Mouse (Mus musculus) forebrain, embryonic 12.5 days (tissue): ENCODE data around the gene Nutm2. TPM values are rescaled to one million over a fixed set of nuclear protein-coding genes. Genes with fewer than 3 reads are reported as not detected.
"Not testable (repeated sequence)": the region's sequence is repeated elsewhere in the genome, so short reads cannot be mapped to it uniquely, and the experiment has no call there.

ENCODE experiments used
- ATAC-seq: fragments of 200-750 bp; cut with Nextera tagmentation; 2 replicates; pipeline ENCODE4 v1.8.0; 2017; ENCODE audit warnings: moderate TSS enrichment; ENCODE audit not compliant: low FRiP score
- H3K27ac ChIP-seq: fragments of 300-500 bp; sonication (generic); 2 replicates; pipeline ENCODE4 v1.5.1; 2016; ENCODE audit warnings: mild to moderate bottlenecking
- H3K27me3 ChIP-seq: fragments of 300-500 bp; sonication (generic); 2 replicates; pipeline ENCODE4 v1.6.1; 2016; ENCODE audit warnings: mild to moderate bottlenecking
- H3K36me3 ChIP-seq: fragments of 300-500 bp; sonication (generic); replicated peaks from 2 replicates; pipeline ENCODE4 v1.6.1; 2016; ENCODE audit warnings: mild to moderate bottlenecking
- H3K4me1 ChIP-seq: fragments of 300-500 bp; sonication (generic); 2 replicates; pipeline ENCODE4 v1.6.1; 2016
- H3K4me2 ChIP-seq: fragments of 300-500 bp; sonication (generic); 2 replicates; pipeline ENCODE4 v1.6.1; 2016; ENCODE audit warnings: mild to moderate bottlenecking, moderate library complexity
- H3K4me3 ChIP-seq: fragments of 300-500 bp; sonication (generic); replicated peaks from 2 replicates; pipeline ENCODE4 v1.5.1; 2016; ENCODE audit warnings: mild to moderate bottlenecking
- H3K9ac ChIP-seq: fragments of 300-500 bp; sonication (generic); 2 replicates; pipeline ENCODE4 v1.6.1; 2016; ENCODE audit warnings: mild to moderate bottlenecking
- H3K9me3 ChIP-seq: fragments of 300-500 bp; sonication (generic); 2 replicates; pipeline ENCODE4 v1.6.1; 2016
- WGBS: fragments of 180-500 bp; shearing (Covaris S2); methylation state at CpG from one replicate; pipeline ENCODE4 v1.1.7; 2016; 5-methylcytosine and 5-hydroxymethylcytosine counted together
- polyA plus RNA-seq: library from polyadenylated mRNA; unstranded; fragments of >200 nt; fragmentation: Nextera tagmentation; extraction: Ambion mirVana; gene quantifications from 2 replicates; pipeline ENCODE4 v1.2.1, GENCODE M21; 2016

Nutm2 gene
- not detected in 2 replicates for polyA plus RNA-seq

DNA sequence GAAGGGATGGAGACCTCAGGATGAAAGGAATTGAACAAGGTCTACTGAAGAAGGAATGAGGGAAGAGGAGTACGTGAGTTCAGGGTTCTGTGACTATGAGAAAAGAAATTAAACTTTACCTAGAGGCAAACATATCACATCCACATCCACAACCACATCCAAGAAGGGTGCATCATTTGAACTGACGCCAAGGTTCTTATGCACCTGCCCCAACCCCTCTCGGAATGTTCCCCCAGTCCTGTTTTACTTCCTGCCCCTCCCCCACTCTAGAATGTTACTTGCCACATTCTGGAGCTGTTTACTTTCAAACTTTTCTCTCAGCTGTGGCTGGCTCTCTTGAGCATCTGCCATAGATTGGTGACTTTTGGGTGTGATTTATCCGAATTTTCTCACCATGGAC lies at the start of gene Nutm2:
TSS of gene Nutm2 (plus strand) at position 301 of the 400 bp plus-strand sequence.
- no peak within 1 kb of the TSS for H3K4me3 ChIP-seq
- no peaks in the 10 kb centered on the region for H3K36me3 ChIP-seq
- H3K4me1 ChIP-seq: no peaks in the 10 kb centered on the region
- no peak within 1 kb of the TSS for H3K27ac ChIP-seq
- ATAC-seq: no peak
- no peaks in the 10 kb centered on the region for H3K9me3 ChIP-seq
- H3K4me2 ChIP-seq: no peak within 1 kb of the TSS
- 85% methylated on average over 4 of the region's 4 CpGs for WGBS
- no peaks in the 10 kb centered on the region for H3K27me3 ChIP-seq
- H3K9ac ChIP-seq: no peak within 1 kb of the TSS

DNA sequence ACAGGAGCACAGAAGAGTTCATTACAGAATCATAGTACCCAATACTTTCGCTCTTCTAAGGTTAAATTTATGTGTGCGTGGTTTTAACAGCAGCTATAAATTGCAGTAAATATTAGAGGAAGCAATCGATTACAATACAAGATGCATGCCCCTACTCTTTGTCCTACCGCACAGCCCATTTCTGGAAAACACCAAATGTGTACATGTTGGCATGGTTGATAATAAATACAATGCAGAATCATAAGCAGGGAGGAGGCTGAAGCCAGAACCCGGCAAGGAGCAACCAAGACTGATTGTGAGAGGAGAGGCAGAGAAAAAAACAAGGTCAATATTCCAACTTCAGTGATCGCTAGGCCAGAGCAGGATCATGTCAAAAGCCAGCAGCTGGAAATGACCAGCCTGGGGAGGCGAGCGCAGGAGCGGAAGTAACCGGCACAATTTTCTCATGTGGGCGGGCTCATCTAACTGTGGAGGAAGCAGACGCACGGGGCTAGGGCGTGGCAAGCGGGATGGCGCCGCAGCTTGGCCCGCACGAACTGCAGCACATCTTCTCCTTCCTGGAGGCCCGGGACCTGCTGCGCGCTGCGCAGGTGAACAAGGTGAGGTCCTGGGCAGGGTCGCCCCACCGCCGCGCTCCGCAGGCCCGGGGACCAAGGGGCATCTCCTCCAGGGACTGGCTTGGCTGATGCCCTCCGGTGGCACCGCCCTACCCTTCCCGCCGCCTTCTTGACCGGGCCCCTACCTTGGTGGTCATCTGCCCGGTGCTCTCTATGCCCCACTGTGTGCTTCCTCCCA lies 49.5 kb upstream of the Nutm2 start, which contains the start of gene Fbxw17:
TSS of gene Fbxw17 (plus strand) at position 476 of the 795 bp plus-strand sequence.
- Histone ChIP-seq H3K4me1 (peaks cover 10% of the 10 kb centered on the region), H3K4me2 (peak within 1 kb of the TSS; percentile 78), H3K9ac (peak within 1 kb of the TSS; percentile 90), H3K9me3 (no peaks in the 10 kb centered on the region), H3K4me3 (peak within 1 kb of the TSS; percentile 86), H3K27me3 (no peaks in the 10 kb centered on the region), H3K36me3 (peaks cover 10% of the 10 kb centered on the region; the same call in 1 of the 2 replicates), H3K27ac (no peak within 1 kb of the TSS)
- ATAC-seq: peak; percentile 98
- WGBS: 11% methylated on average over 35 of the region's 35 CpGs

DNA sequence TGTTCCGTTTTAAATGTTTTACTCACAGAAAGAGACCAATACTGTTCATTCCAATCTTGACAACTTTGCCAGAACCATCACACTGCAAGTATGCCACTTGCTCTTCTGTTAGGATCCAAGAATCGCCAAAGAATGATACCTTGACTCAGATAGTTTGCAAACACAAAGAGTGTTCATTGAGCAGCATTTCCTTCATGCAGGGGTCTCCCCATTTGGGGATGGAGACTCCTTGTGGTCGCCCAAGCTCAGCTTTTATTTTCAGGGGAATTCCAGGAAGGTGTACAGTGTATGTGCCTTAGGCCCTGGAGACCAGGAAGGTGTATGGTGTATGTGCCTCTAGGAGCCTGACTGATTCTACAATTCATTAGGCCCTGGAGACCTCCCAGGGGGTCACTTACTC lies 48.7 kb upstream of the Nutm2 start:
- no peaks in the 10 kb centered on the region for H3K9me3 ChIP-seq
- no peak overlapping the region for H3K27ac ChIP-seq
- no peaks in the 10 kb centered on the region for H3K27me3 ChIP-seq
- peaks cover 10% of the 10 kb centered on the region for H3K4me1 ChIP-seq
- H3K36me3 ChIP-seq: peaks cover 19% of the 10 kb centered on the region
- H3K4me3 ChIP-seq: peak overlapping the region; percentile 86
- peak overlapping the region; percentile 90 for H3K9ac ChIP-seq
- no peak for ATAC-seq
- peak overlapping the region; percentile 78 for H3K4me2 ChIP-seq
- WGBS: 43% methylated on average over 3 of the region's 3 CpGs

DNA sequence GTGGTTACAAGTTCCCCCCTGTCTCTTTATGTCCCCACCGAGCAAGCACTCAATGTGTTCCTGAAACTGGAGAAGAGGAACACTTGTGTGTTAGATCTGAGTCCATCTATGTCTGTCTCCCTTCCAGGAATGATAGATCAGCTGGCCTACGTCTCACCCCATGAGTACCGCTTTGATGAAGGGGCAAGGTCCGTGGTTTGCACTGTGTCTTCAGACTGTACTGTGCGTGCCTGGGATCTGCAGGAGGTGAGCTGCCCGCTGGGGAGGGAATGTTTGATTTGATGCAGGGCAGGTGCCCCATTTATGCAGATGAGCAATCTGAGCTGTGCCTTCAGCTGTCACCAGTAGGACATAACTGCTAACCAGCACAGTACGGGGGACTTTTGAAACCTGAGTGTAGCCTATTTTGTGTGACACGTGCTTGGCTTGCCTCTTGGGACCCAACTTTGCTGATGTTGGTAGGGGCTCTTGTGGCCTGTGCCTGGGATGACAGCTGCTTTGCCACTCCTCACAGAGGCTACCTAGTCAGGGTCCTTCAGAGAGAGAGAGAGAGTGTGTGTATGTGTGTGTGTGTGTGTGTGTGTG lies 43.4 kb upstream of the Nutm2 start:
- ATAC-seq: no peak
- Histone ChIP-seq H3K9me3 (no peaks in the 10 kb centered on the region), H3K4me3 (no peak overlapping the region), H3K9ac (no peak overlapping the region), H3K4me1 (peaks cover 4% of the 10 kb centered on the region; the same call in 1 of the 2 replicates), H3K27me3 (no peaks in the 10 kb centered on the region), H3K4me2 (no peak overlapping the region), H3K36me3 (peaks cover 72% of the 10 kb centered on the region), H3K27ac (no peak overlapping the region)
- 92% methylated on average over 8 of the region's 8 CpGs for WGBS

DNA sequence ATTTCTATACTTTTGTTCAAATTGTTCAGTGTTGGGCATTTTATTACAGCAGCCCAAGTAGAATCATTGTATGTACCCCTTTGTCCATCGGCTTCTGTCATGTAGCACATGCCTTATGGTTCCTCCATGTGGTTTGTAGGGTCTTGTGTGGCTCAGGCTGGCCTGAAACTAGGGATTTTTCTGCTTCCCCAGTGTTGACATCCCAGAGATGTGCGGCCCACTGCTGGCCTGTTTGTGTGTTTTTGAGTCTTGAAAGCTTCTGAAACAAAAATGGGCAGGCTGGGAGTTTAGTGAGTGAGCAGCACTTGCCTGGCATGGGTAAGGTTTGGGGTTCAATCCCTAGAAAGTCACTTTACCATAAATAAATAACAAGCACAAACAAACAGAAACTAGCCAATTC lies 42.6 kb upstream of the Nutm2 start:
- Histone ChIP-seq H3K4me3 (no peak overlapping the region), H3K4me2 (no peak overlapping the region), H3K36me3 (peaks cover 80% of the 10 kb centered on the region), H3K4me1 (no peaks in the 10 kb centered on the region), H3K9me3 (no peaks in the 10 kb centered on the region), H3K9ac (no peak overlapping the region), H3K27me3 (no peaks in the 10 kb centered on the region), H3K27ac (no peak overlapping the region)
- no peak for ATAC-seq
- 90% methylated on average over 2 of the region's 2 CpGs for WGBS

DNA sequence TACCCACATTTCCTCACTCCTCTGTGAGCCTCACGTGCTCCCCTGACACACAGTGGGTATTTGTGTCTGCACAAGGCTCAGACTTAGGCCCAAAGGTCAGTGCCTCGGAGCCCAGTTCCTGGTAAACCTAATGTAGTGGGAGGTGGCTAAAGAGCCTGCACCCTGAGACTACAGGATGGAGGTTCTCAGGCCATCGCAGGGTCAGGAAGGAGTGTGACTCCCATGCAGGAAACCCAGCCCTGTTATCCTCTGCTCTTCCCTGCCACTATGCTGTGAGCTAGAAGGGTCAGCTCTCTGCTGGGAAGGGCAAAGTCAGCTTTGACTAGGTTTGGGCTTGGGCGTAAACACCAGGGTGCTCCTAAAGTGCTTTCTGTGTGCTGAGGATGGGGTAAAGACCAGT lies 40.4 kb upstream of the Nutm2 start:
- H3K36me3 ChIP-seq: peaks cover 92% of the 10 kb centered on the region
- no peaks in the 10 kb centered on the region for H3K27me3 ChIP-seq
- no peak for ATAC-seq
- WGBS: 93% methylated on average over 4 of the region's 4 CpGs
- no peak overlapping the region for H3K27ac ChIP-seq
- no peaks in the 10 kb centered on the region for H3K9me3 ChIP-seq
- H3K4me3 ChIP-seq: no peak overlapping the region
- no peaks in the 10 kb centered on the region for H3K4me1 ChIP-seq
- H3K4me2 ChIP-seq: no peak overlapping the region
- no peak overlapping the region for H3K9ac ChIP-seq

DNA sequence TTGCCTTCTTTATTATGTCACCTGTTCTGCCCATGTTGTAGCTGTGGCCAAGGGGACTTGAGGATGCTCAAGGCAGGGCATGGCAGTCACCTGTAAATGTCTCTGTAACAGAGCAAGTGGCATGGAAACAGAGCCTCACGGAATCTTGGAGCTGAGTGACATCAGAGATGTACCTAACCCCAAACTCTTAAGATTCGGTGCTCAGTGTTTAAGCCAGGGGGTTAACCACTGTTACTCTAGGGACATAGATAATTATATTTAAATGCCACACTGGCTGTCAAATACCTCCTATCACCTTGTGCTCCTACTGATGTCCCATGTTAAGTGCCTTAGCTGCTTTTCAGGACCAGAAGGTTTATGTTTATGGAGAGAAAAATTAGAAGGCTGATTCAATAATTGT lies 23.3 kb upstream of the Nutm2 start, which contains the start of gene Gm47429:
TSS of gene Gm47429 (minus strand) at position 101 of the 400 bp plus-strand sequence.
- Histone ChIP-seq H3K36me3 (no peaks in the 10 kb centered on the region), H3K4me2 (no peak within 1 kb of the TSS), H3K9ac (no peak within 1 kb of the TSS), H3K27ac (no peak within 1 kb of the TSS), H3K4me3 (no peak within 1 kb of the TSS), H3K27me3 (no peaks in the 10 kb centered on the region), H3K9me3 (no peaks in the 10 kb centered on the region), H3K4me1 (no peaks in the 10 kb centered on the region; the same call in 1 of the 2 replicates)
- ATAC-seq: no peak
- 88% methylated on average over 2 of the region's 2 CpGs for WGBS

DNA sequence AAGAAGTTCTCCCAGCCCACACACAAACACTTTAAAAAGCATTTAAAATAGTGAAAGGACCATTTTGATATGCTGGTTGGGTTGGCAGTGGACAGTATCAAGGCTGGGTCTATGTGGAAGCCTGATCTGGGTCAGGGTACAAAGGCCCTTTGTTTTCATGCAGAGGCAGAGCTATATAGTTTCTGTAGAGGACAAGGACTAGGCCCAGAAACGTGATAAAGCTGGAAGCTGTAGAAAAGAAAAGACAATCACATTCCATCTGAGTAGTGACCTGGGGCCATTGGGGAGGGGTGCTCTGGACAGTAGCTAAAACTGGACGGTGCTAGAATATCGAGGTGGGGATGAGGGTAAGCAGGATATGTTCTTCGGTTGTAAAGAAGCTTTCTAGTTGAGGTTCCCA lies 21.8 kb upstream of the Nutm2 start:
- Histone ChIP-seq H3K9ac (no peak overlapping the region), H3K4me2 (no peak overlapping the region), H3K36me3 (no peaks in the 10 kb centered on the region), H3K4me3 (no peak overlapping the region), H3K9me3 (no peaks in the 10 kb centered on the region), H3K27me3 (no peaks in the 10 kb centered on the region), H3K4me1 (no peaks in the 10 kb centered on the region; the same call in 1 of the 2 replicates), H3K27ac (no peak overlapping the region)
- ATAC-seq: no peak
- WGBS: 68% methylated on average over 4 of the region's 4 CpGs

DNA sequence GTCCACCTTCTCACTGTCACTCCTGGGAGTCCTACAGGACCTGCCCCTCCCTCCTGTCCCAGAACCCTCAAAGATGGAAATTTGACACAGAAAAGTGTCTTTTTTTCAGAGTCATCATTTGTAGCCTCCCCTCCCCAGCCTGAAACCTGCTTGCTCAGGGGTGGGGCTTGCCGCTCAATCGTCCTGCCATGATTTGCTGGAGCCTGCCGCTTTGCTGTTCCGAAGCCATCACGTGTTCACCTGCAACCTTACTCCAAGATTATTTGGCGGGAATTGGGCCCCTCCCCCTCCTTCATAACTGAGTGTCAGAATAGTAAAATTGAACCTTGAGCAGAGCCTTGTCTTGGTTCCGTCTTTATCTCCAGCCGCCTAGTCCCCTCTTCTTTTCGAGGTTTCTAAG lies 14.8 kb upstream of the Nutm2 start:
- H3K4me3 ChIP-seq, H3K27me3 ChIP-seq, H3K27ac ChIP-seq, H3K9me3 ChIP-seq, H3K36me3 ChIP-seq, H3K4me2 ChIP-seq, H3K9ac ChIP-seq, H3K4me1 ChIP-seq, ATAC-seq: not testable (repeated sequence)
- 70% methylated on average over 9 of the region's 9 CpGs for WGBS

DNA sequence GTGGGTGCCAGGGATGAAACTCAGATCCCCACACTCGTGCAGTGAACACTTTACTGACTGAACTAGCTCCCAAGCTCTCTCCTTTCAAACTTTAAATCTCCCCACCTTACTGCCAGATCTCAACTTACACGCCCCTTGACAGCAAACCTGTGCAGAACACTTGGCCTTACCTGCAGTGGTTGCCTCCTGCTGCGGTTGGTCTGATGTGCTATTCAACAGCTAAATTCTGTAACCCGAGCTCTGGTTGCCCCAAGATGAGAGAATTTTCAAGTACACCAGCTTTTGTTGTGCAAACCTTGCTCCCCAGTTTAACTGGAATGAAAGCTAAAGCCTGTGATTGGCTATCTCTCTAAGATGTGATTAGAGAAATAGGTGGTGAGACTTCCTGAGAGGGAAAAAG lies 13.7 kb upstream of the Nutm2 start:
- Histone ChIP-seq H3K9ac (no peak overlapping the region), H3K4me3 (no peak overlapping the region), H3K27ac (no peak overlapping the region), H3K36me3 (no peaks in the 10 kb centered on the region), H3K4me2 (no peak overlapping the region), H3K27me3 (no peaks in the 10 kb centered on the region), H3K9me3 (no peaks in the 10 kb centered on the region), H3K4me1 (no peaks in the 10 kb centered on the region)
- WGBS: 33% methylated on average over 4 of the region's 4 CpGs
- ATAC-seq: no peak

DNA sequence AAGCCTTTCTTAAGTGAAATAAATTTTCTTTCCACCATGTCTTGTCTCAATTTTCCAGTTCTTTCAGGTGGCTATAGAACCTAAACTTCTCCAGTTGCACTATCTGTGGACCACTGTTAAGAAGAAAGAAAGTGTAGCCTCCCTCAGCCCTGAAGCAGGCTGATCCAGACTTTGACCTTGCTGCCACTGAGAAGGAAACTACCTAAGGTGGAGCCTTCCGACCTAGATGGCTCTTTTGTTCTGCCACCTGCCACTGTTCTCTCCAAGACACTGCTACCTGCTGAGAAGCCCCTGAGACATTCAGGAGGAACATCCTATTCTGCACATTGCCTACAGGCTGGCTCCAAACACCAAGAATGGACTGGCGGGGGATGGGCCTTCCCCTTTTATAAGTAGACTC lies 6.7 kb upstream of the Nutm2 start:
- H3K9ac ChIP-seq, H3K27ac ChIP-seq, H3K4me3 ChIP-seq, H3K9me3 ChIP-seq, H3K4me1 ChIP-seq, H3K36me3 ChIP-seq, H3K27me3 ChIP-seq, ATAC-seq, H3K4me2 ChIP-seq: not testable (repeated sequence)
- WGBS: 73% methylated on average over 2 of the region's 2 CpGs

DNA sequence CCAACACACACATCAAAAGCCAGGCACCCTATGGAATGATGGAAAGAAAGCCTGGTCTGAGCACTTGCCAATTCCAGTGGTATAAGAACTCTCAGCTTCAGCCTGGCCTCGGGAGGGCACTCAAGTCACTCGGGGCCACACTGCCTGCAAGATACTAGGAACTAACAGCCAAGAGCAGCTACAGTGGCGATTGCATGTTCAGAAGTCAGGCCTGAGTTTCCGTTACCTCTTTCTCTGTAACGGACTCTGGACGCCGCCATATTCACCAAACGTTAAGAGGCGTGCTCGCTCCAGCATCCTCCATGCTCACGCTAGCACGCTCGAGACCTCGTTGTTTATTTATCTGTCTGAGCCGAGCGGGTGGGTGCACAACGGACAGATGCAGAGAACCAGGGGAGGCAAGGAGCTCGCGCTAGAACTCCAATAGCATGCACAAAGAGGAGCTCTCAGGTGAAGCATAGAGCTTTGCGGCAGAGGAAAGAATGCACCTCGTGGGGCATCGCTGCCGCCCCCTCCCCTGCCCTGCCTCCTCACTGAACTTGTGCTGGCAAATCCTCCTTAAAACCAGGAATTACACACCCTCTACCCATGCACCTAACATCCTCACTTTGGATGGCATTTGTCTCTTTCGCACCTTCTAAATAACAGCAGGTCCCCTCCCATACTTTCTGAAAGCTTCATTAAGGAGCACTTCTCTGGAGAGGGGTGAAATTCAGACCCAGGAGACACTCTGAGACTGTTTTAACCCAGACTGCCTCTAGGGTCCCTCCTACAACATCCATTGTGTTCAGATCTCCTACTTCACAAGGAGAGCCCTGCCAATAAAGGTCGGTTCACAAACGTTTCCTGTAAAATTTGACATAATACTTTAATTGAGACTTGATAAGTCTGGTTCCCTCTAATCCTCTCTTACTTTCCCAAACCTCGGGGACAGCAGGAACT lies 2.2 kb upstream of the Nutm2 start:
- Histone ChIP-seq H3K27ac (no peak overlapping the region), H3K4me3 (peak overlapping the region; percentile 28), H3K9ac (no peak overlapping the region), H3K36me3 (no peaks in the 10 kb centered on the region), H3K4me2 (peak overlapping the region; percentile 22), H3K9me3 (no peaks in the 10 kb centered on the region), H3K27me3 (no peaks in the 10 kb centered on the region), H3K4me1 (no peaks in the 10 kb centered on the region)
- no peak for ATAC-seq
- WGBS: 54% methylated on average over 27 of the region's 27 CpGs
